Mouse (Mus musculus) forebrain, embryonic 15.5 days (tissue): ENCODE data around the gene Clybl. TPM values are rescaled to one million over a fixed set of nuclear protein-coding genes. Genes with fewer than 3 reads are reported as not detected.
A peak's percentile ranks its signal among the peaks of the same experiment; 100 is the strongest.

ENCODE experiments used
- ATAC-seq: fragments of 200-750 bp; cut with Nextera tagmentation; replicated peaks from 2 replicates; pipeline ENCODE4 v1.8.0; 2017; ENCODE audit warnings: mild to moderate bottlenecking, moderate TSS enrichment, moderate library complexity
- H3K27ac ChIP-seq: fragments of 300-500 bp; sonication (generic); replicated peaks from 2 replicates; pipeline ENCODE4 v1.5.1; 2015; ENCODE audit warnings: mild to moderate bottlenecking, inconsistent platforms
- H3K27me3 ChIP-seq: fragments of 300-500 bp; sonication (generic); 2 replicates; pipeline ENCODE4 v1.6.1; 2015; ENCODE audit warnings: inconsistent platforms
- H3K36me3 ChIP-seq: fragments of 300-500 bp; sonication (generic); 2 replicates; pipeline ENCODE4 v1.6.1; 2015; ENCODE audit warnings: mild to moderate bottlenecking, inconsistent platforms
- H3K4me1 ChIP-seq: fragments of 300-500 bp; sonication (generic); 2 replicates; pipeline ENCODE4 v1.6.1; 2015; ENCODE audit warnings: inconsistent platforms
- H3K4me2 ChIP-seq: fragments of 300-500 bp; sonication (generic); replicated peaks from 2 replicates; pipeline ENCODE4 v1.6.1; 2015; ENCODE audit warnings: mild to moderate bottlenecking, inconsistent platforms
- H3K4me3 ChIP-seq: fragments of 300-500 bp; sonication (generic); 2 replicates; pipeline ENCODE4 v1.5.1; 2015; ENCODE audit warnings: mild to moderate bottlenecking, inconsistent platforms
- H3K9ac ChIP-seq: fragments of 300-500 bp; sonication (generic); replicated peaks from 2 replicates; pipeline ENCODE4 v1.6.1; 2015; ENCODE audit warnings: mild to moderate bottlenecking, inconsistent platforms
- H3K9me3 ChIP-seq: fragments of 300-500 bp; sonication (generic); 2 replicates; pipeline ENCODE4 v1.6.1; 2016; ENCODE audit warnings: inconsistent platforms
- WGBS: fragments of 180-500 bp; shearing (Covaris S2); methylation state at CpG from one replicate; pipeline ENCODE4 v1.1.7; 2015; ENCODE audit warnings: mixed read lengths; 5-methylcytosine and 5-hydroxymethylcytosine counted together
- polyA plus RNA-seq: library from polyadenylated mRNA; unstranded; fragments of >200 nt; fragmentation: Nextera tagmentation; extraction: Ambion mirVana; gene quantifications from 2 replicates; pipeline ENCODE4 v1.2.1, GENCODE M21; 2015

The Clybl gene
- polyA plus RNA-seq, 1 experiment from 2014 or later: 12.4 TPM

GRCm38 (mm10) chr14:122427204-122427560, 245.7 kb downstream of the Clybl start:
- 54% methylated on average over 8 of the region's 8 CpGs for WGBS
- H3K27ac ChIP-seq: no peak overlapping the region

GRCm38 (mm10) chr14:122427654-122428053, 246.2 kb downstream of the Clybl start:
- 78% methylated on average over 3 of the region's 3 CpGs for WGBS
- Histone ChIP-seq H3K4me1 (0 out of 2 replicates have a peak, but pooled peaks cover 4% of the 10 kb centered on the region), H3K27me3 (no peaks in the 10 kb centered on the region), H3K4me2 (no peak overlapping the region), H3K36me3 (no peaks in the 10 kb centered on the region), H3K27ac (no peak overlapping the region), H3K4me3 (no peak overlapping the region), H3K9me3 (no peaks in the 10 kb centered on the region), H3K9ac (no peak overlapping the region)
- ATAC-seq: no peak

More at GRCm38 (mm10) chr14:122427204-122427560, 245.7 kb downstream of the Clybl start:
- ATAC-seq: no peak
- H3K4me3 ChIP-seq: no peak overlapping the region
- H3K9ac ChIP-seq: no peak overlapping the region
- no peak overlapping the region for H3K4me2 ChIP-seq
- H3K36me3 ChIP-seq: no peaks in the 10 kb centered on the region
- 0 out of 2 replicates have a peak, but pooled peaks cover 4% of the 10 kb centered on the region for H3K4me1 ChIP-seq
- H3K27me3 ChIP-seq: no peaks in the 10 kb centered on the region
- no peaks in the 10 kb centered on the region for H3K9me3 ChIP-seq

- ATAC-seq: no peak
- H3K9ac ChIP-seq: no peak overlapping the region
- no peak overlapping the region for H3K4me2 ChIP-seq
- 55% methylated on average over 3 of the region's 3 CpGs for WGBS
- H3K36me3 ChIP-seq: no peaks in the 10 kb centered on the region
- H3K4me1 ChIP-seq: peaks cover 5% of the 10 kb centered on the region; the same call in 1 of the 2 replicates
- no peak overlapping the region for H3K4me3 ChIP-seq
- H3K27ac ChIP-seq: no peak overlapping the region
- H3K27me3 ChIP-seq: no peaks in the 10 kb centered on the region
- H3K9me3 ChIP-seq: no peaks in the 10 kb centered on the region
These were observed 251.1 kb downstream of the Clybl start for GRCm38 (mm10) chr14:122432558-122432957.

- H3K36me3 ChIP-seq: no peaks in the 10 kb centered on the region
These were observed 252.5 kb downstream of the Clybl start for GRCm38 (mm10) chr14:122434039-122434438.

GRCm38 (mm10) chr14:122436850-122437249, 255.3 kb downstream of the Clybl start:
- Histone ChIP-seq H3K9ac (no peak overlapping the region), H3K4me1 (peaks cover 5% of the 10 kb centered on the region; the same call in 1 of the 2 replicates), H3K36me3 (no peaks in the 10 kb centered on the region), H3K27ac (no peak overlapping the region), H3K4me3 (no peak overlapping the region), H3K27me3 (no peaks in the 10 kb centered on the region), H3K4me2 (no peak overlapping the region), H3K9me3 (no peaks in the 10 kb centered on the region)
- ATAC-seq: peak; percentile 82
- 49% methylated on average over 10 of the region's 10 CpGs for WGBS

More at GRCm38 (mm10) chr14:122434039-122434438, 252.5 kb downstream of the Clybl start:
- Histone ChIP-seq H3K9me3 (no peaks in the 10 kb centered on the region), H3K27me3 (no peaks in the 10 kb centered on the region), H3K4me3 (no peak overlapping the region), H3K4me2 (no peak overlapping the region), H3K9ac (no peak overlapping the region), H3K27ac (no peak overlapping the region), H3K4me1 (peaks cover 5% of the 10 kb centered on the region; the same call in 1 of the 2 replicates)
- 90% methylated on average over 10 of the region's 10 CpGs for WGBS
- ATAC-seq: no peak

GRCm38 (mm10) chr14:122449601-122450495, 268.3 kb downstream of the Clybl start:
- peaks cover 40% of the 10 kb centered on the region for H3K4me1 ChIP-seq
- no peak for ATAC-seq
- peaks cover 31% of the 10 kb centered on the region for H3K27me3 ChIP-seq
- H3K9ac ChIP-seq: peak overlapping the region; percentile 32
- no peaks in the 10 kb centered on the region for H3K9me3 ChIP-seq
- H3K27ac ChIP-seq: peak overlapping the region; percentile 74
- 4% methylated on average over 29 of the region's 29 CpGs for WGBS
- H3K4me3 ChIP-seq: peak overlapping the region; percentile 42
- H3K36me3 ChIP-seq: no peaks in the 10 kb centered on the region
- peak overlapping the region; percentile 62 for H3K4me2 ChIP-seq

DNA sequence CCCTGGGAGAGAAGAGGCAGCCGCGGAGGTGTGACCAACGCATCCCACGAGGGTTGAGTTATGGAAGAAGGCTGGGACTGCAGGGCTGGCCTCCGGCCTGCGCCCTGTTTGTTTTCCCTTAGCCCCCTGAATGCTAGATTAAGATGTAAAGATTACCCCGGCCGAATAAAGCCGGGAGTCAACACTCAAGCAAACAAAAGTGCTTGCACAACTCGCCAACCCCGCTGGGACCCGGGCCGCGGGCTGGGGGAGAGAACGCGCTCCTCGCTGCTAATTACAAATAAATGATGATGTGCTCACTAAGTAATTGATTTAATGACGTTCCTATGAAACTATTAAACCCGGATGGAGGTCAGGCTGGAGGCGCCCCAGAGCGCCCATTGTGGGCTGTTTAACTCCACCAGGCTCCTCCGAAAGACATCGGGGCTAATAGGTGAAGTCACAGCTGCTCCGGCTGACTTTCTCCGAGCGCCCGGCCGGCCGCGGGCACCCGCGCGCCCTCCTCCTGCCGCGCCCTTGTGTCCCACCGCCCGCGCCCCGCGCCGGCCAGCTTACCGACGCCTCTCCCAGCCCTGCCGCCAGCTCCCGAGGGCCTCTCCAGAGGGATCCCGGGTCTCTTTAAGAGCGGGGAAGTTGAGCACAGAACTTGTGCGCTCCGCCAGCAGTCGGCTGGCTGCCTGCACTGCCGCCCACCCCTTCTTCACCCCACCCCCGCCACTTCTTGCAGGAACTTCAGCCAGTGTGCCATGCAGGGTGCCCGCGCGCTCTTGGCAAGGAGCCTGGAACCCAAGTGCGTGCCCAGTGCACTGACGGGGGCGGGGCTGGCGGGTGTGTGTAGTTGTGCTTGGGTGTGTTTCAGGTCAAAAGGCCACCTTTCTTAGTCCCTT, 269.2 kb downstream of the Clybl start, which contains the start of gene Gm5089:
TSS of gene Gm5089 (minus strand) at position 620 of the 887 bp plus-strand sequence.
- peak; percentile 52 for ATAC-seq
- Histone ChIP-seq H3K27ac (peak within 1 kb of the TSS; percentile 74), H3K4me1 (peaks cover 46% of the 10 kb centered on the region), H3K36me3 (no peaks in the 10 kb centered on the region), H3K27me3 (peaks cover 37% of the 10 kb centered on the region), H3K4me2 (peak within 1 kb of the TSS; percentile 62), H3K9me3 (no peaks in the 10 kb centered on the region), H3K9ac (peak within 1 kb of the TSS; percentile 32), H3K4me3 (peak within 1 kb of the TSS; percentile 42)
- WGBS: under 1% methylated on average over 59 of the region's 59 CpGs

DNA sequence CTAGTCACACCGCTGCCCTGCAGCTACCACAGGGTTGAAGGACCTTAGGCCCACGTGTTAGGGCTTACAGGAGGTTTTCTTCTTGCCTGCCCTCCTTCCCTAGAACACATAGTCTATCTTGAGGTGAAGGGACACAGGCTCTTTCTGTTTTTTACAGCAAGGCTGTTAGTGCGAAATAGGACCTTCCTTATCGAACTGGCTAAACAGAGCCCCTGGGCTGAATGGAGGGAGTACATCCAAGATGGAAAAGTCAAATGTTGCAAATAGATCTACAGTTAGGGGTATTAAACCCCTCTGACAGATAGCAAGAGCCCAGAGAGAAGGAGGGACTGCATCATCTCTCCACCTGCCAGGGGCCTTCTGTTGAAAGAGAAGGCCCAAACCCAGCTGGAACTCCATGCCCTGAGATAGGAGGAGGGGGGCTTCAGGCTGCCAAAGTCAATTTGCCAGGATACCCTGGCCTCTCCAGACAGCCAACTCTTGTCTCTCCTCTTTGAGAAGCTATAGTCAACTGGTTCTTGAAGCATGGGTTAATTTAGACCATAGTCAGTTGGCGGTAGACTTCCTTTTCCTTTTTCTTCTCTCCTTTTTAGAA, 270.1 kb downstream of the Clybl start:
- Histone ChIP-seq H3K4me3 (no peak overlapping the region), H3K4me2 (no peak overlapping the region), H3K4me1 (peaks cover 49% of the 10 kb centered on the region), H3K27ac (peak overlapping the region; percentile 74; the same call in 1 of the 2 replicates), H3K9me3 (no peaks in the 10 kb centered on the region), H3K27me3 (peaks cover 37% of the 10 kb centered on the region), H3K36me3 (no peaks in the 10 kb centered on the region), H3K9ac (no peak overlapping the region)
- 56% methylated on average over 5 of the region's 5 CpGs for WGBS
- no peak for ATAC-seq

Other genes with a start within 250 kb of the Clybl start
- 0.98 and 1.6 TPM in 2 replicates for gene Gpr183, start 216.5 kb upstream of the Clybl start, polyA plus RNA-seq
- not detected in 2 replicates for gene Timm8a2, start 147.0 kb upstream of the Clybl start, polyA plus RNA-seq
- gene Tm9sf2, start 74.7 kb upstream of the Clybl start, polyA plus RNA-seq: 108 and 115 TPM in 2 replicates